Mouse (Mus musculus) erythroblast, embryonic 14.5 days (primary cell): ENCODE data around the gene 2010315B03Rik.

Experiments used
- GATA1 ChIP-seq: IDR thresholded peaks from 2 replicates; pipeline ENCODE4 v1.6.1; 2012; ENCODE audit warnings: low read length, inconsistent platforms, mixed read lengths
- TAL1 ChIP-seq: IDR thresholded peaks from 3 replicates; pipeline ENCODE4 v1.6.1; 2012; ENCODE audit warnings: low read length, inconsistent platforms, mixed read lengths

- TF ChIP-seq GATA1: no peak
- TF ChIP-seq TAL1: no peak
These were observed 30.4 kb downstream of the 2010315B03Rik start for GRCm38 (mm10) chr9:124281912-124282686.
